Mouse (Mus musculus): Measurements from ENCODE around the gene Kcnh8. TPM values are rescaled to one million over a fixed set of nuclear protein-coding genes. Genes with fewer than 3 reads are reported as not detected.

Kcnh8 gene
- polyA plus RNA-seq, 1 experiment from 2014 or later, result 1.9 TPM

- peak overlapping the region; percentile 80 for H3K9ac ChIP-seq (ENCODE audit: low read length)
- no peak overlapping the region; the same call in 1 of the 2 replicates for H3K27ac ChIP-seq (ENCODE audit: low read depth, low read length)
- no peaks in the 10 kb centered on the region for H3K4me1 ChIP-seq (ENCODE audit: control insufficient read depth, insufficient read depth, low read length)
- H3K4me2 ChIP-seq, result peak overlapping the region; percentile 85
- peaks cover 11% of the 10 kb centered on the region for H3K27me3 ChIP-seq (ENCODE audit: control insufficient read depth, insufficient read depth, low read length)
- no peaks in the 10 kb centered on the region for H3K36me3 ChIP-seq (ENCODE audit: control insufficient read depth, insufficient read depth, low read length)
- peak overlapping the region; percentile 45 for H3K4me3 ChIP-seq (ENCODE audit: low read depth, low read length)
- 2% methylated on average over 14 of the region's 14 CpGs for WGBS
- no peak for ATAC-seq (ENCODE audit: low FRiP score)
- no peaks in the 10 kb centered on the region for H3K9me3 ChIP-seq (ENCODE audit: control insufficient read depth, low read length)
- peak; percentile 92 for DNase-seq (ENCODE audit: low spot score, missing footprints)
These were observed 267 bp downstream of the Kcnh8 start for GRCm38 (mm10) chr17:52602781-52603170.

DNA sequence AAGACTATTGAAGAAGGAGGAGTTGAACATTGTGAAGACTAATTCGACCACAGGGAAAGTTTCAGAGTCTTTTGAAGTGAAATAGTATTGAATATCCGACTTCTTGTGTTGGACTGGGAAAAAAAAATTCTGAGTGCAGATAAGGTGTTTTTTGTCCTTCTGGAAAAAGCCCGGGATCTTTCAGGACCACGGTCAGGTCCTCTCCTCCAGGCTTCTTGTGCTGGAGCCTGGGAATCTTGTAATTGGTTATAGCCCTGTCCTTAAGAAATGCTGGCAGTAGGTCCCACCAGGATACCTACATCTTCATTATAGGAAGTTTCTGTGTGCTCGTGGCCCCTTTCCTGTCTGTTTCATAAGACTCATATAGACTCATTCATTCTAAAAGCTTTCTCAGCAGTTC, 902 bp downstream of the Kcnh8 start:
- DNase-seq (ENCODE audit: low spot score, missing footprints), result no peak
- Histone ChIP-seq H3K36me3 (ENCODE audit: control insufficient read depth, insufficient read depth, low read length) (no peaks in the 10 kb centered on the region), H3K27me3 (ENCODE audit: control insufficient read depth, insufficient read depth, low read length) (peaks cover 11% of the 10 kb centered on the region), H3K4me2 (peak overlapping the region; percentile 85), H3K9ac (ENCODE audit: low read length) (no peak overlapping the region), H3K4me3 (ENCODE audit: low read depth, low read length) (peak overlapping the region; percentile 45), H3K9me3 (ENCODE audit: control insufficient read depth, low read length) (no peaks in the 10 kb centered on the region), H3K4me1 (ENCODE audit: control insufficient read depth, insufficient read depth, low read length) (no peaks in the 10 kb centered on the region), H3K27ac (ENCODE audit: low read depth, low read length) (no peak overlapping the region)
- ATAC-seq (ENCODE audit: low FRiP score), result no peak
- 8% methylated on average over 5 of the region's 5 CpGs for WGBS

DNA sequence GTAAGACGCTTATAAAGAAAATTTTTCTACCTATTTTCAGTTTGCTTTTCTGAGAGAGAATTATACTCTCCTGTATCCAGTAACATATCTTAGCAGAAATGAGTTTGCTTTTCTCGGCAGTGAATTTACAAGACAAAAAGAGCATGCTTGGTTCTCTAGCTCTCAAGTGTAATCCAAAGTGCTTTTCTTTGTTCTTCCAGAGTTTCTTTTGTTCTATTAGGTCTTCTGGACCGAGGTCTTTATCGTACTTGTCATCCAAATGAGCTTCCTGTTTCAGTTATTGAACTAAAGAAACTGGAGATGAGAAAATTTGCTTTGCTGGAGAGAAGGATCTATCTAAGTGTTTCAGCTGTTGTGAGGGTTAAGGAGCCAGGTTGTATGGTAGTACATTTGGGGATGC, 8.9 kb downstream of the Kcnh8 start:
- H3K4me3 ChIP-seq (ENCODE audit: low read depth, low read length), result no peak overlapping the region
- H3K4me2 ChIP-seq, result no peak overlapping the region
- H3K9ac ChIP-seq (ENCODE audit: low read length), result no peak overlapping the region
- no peaks in the 10 kb centered on the region for H3K9me3 ChIP-seq (ENCODE audit: control insufficient read depth, low read length)
- ATAC-seq (ENCODE audit: low FRiP score), result no peak
- DNase-seq (ENCODE audit: low spot score, missing footprints), result no peak
- no peaks in the 10 kb centered on the region for H3K4me1 ChIP-seq (ENCODE audit: control insufficient read depth, insufficient read depth, low read length)
- no peak overlapping the region for H3K27ac ChIP-seq (ENCODE audit: low read depth, low read length)
- H3K36me3 ChIP-seq (ENCODE audit: control insufficient read depth, insufficient read depth, low read length), result no peaks in the 10 kb centered on the region
- no peaks in the 10 kb centered on the region for H3K27me3 ChIP-seq (ENCODE audit: control insufficient read depth, insufficient read depth, low read length)
- WGBS, result 51% methylated on average over 4 of the region's 4 CpGs

- Histone ChIP-seq H3K9ac (ENCODE audit: low read length) (no peak overlapping the region), H3K27ac (ENCODE audit: low read depth, low read length) (no peak overlapping the region), H3K27me3 (ENCODE audit: control insufficient read depth, insufficient read depth, low read length) (no peaks in the 10 kb centered on the region), H3K4me1 (ENCODE audit: control insufficient read depth, insufficient read depth, low read length) (no peaks in the 10 kb centered on the region), H3K4me3 (ENCODE audit: low read depth, low read length) (no peak overlapping the region), H3K9me3 (ENCODE audit: control insufficient read depth, low read length) (no peaks in the 10 kb centered on the region), H3K36me3 (ENCODE audit: control insufficient read depth, insufficient read depth, low read length) (no peaks in the 10 kb centered on the region), H3K4me2 (no peak overlapping the region)
- DNase-seq (ENCODE audit: low spot score, missing footprints), result no peak
- no peak for ATAC-seq (ENCODE audit: low FRiP score)
These were observed 46.7 kb downstream of the Kcnh8 start for GRCm38 (mm10) chr17:52649186-52649585.

DNA sequence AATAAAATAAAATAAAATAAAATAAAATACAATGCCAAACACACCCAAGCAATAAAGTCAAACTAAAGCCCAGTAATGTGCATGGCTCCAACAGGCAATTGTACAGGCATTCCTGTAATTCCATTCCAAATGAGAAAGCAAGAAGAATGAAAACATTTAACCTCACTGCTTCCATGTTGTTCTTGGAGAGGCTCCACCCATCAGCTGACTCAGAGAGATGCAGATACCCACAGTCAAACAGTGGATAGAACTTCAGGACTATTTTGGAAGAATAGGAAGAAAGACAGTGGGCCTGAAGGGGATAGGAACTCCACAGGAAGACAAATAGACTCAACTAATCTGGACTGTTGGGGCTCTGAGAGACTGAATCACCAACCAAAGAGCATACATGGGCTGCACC, 89.5 kb downstream of the Kcnh8 start:
- Histone ChIP-seq H3K9me3 (ENCODE audit: control insufficient read depth, low read length) (no peaks in the 10 kb centered on the region), H3K4me1 (ENCODE audit: control insufficient read depth, insufficient read depth, low read length) (no peaks in the 10 kb centered on the region), H3K36me3 (ENCODE audit: control insufficient read depth, insufficient read depth, low read length) (no peaks in the 10 kb centered on the region), H3K27ac (ENCODE audit: low read depth, low read length) (no peak overlapping the region), H3K9ac (ENCODE audit: low read length) (no peak overlapping the region), H3K4me3 (ENCODE audit: low read depth, low read length) (no peak overlapping the region), H3K27me3 (ENCODE audit: control insufficient read depth, insufficient read depth, low read length) (no peaks in the 10 kb centered on the region), H3K4me2 (no peak overlapping the region)
- no peak for DNase-seq (ENCODE audit: low spot score, missing footprints)
- no peak for ATAC-seq (ENCODE audit: low FRiP score)

DNA sequence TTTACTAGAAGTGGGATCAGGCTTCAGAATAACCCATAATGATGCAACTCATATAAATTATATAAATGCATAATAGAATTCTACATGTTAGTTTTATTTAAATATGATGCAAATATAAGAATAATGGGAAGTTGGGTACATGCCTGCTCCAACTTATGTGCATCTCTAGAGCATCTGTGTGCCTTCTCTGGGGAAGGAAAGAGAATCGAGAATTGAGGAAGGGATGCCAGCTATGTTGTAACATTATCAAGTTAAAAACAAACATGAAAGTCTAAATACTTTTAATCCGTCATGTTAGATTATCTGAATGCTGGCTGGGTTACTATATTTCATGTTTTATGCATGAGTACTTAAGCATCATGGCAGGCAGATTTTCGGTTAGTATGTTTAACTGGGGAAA, 99.4 kb downstream of the Kcnh8 start:
- 85% methylated on average over 3 of the region's 3 CpGs for WGBS
- no peaks in the 10 kb centered on the region for H3K36me3 ChIP-seq (ENCODE audit: control insufficient read depth, insufficient read depth, low read length)
- no peak for ATAC-seq (ENCODE audit: low FRiP score)

GRCm38 (mm10) chr17:52712319-52712718, 109.8 kb downstream of the Kcnh8 start:
- no peak overlapping the region for H3K27ac ChIP-seq (ENCODE audit: low read depth, low read length)
- 19% methylated on average over 1 of the region's 1 CpGs for WGBS
- H3K4me2 ChIP-seq, result no peak overlapping the region
- no peak for DNase-seq (ENCODE audit: low spot score, missing footprints)
- no peaks in the 10 kb centered on the region for H3K4me1 ChIP-seq (ENCODE audit: control insufficient read depth, insufficient read depth, low read length)
- no peak overlapping the region for H3K4me3 ChIP-seq (ENCODE audit: low read depth, low read length)
- H3K36me3 ChIP-seq (ENCODE audit: control insufficient read depth, insufficient read depth, low read length), result no peaks in the 10 kb centered on the region
- H3K27me3 ChIP-seq (ENCODE audit: control insufficient read depth, insufficient read depth, low read length), result no peaks in the 10 kb centered on the region
- H3K9ac ChIP-seq (ENCODE audit: low read length), result no peak overlapping the region
- H3K9me3 ChIP-seq (ENCODE audit: control insufficient read depth, low read length), result no peaks in the 10 kb centered on the region
- ATAC-seq (ENCODE audit: low FRiP score), result peak; percentile 69; the same call in 1 of the 2 replicates

More for the DNA sequence above, 99.4 kb downstream of the Kcnh8 start:
- H3K27ac ChIP-seq (ENCODE audit: low read depth, low read length), result no peak overlapping the region
- H3K4me3 ChIP-seq (ENCODE audit: low read depth, low read length), result no peak overlapping the region
- no peaks in the 10 kb centered on the region for H3K27me3 ChIP-seq (ENCODE audit: control insufficient read depth, insufficient read depth, low read length)
- H3K4me2 ChIP-seq, result no peak overlapping the region
- DNase-seq (ENCODE audit: low spot score, missing footprints), result no peak
- H3K9ac ChIP-seq (ENCODE audit: low read length), result no peak overlapping the region
- H3K4me1 ChIP-seq (ENCODE audit: control insufficient read depth, insufficient read depth, low read length), result no peaks in the 10 kb centered on the region
- H3K9me3 ChIP-seq (ENCODE audit: control insufficient read depth, low read length), result no peaks in the 10 kb centered on the region

- no peak overlapping the region for H3K4me2 ChIP-seq
- H3K27me3 ChIP-seq (ENCODE audit: control insufficient read depth, insufficient read depth, low read length), result no peaks in the 10 kb centered on the region
- 68% methylated on average over 3 of the region's 3 CpGs for WGBS
- H3K36me3 ChIP-seq (ENCODE audit: control insufficient read depth, insufficient read depth, low read length), result no peaks in the 10 kb centered on the region
- H3K4me3 ChIP-seq (ENCODE audit: low read depth, low read length), result no peak overlapping the region
- no peaks in the 10 kb centered on the region for H3K4me1 ChIP-seq (ENCODE audit: control insufficient read depth, insufficient read depth, low read length)
- DNase-seq (ENCODE audit: low spot score, missing footprints), result no peak
- no peaks in the 10 kb centered on the region for H3K9me3 ChIP-seq (ENCODE audit: control insufficient read depth, low read length)
- H3K27ac ChIP-seq (ENCODE audit: low read depth, low read length), result no peak overlapping the region
- peak; percentile 71; the same call in 1 of the 2 replicates for ATAC-seq (ENCODE audit: low FRiP score)
- no peak overlapping the region for H3K9ac ChIP-seq (ENCODE audit: low read length)
These were observed 119.7 kb downstream of the Kcnh8 start for GRCm38 (mm10) chr17:52722214-52722613.

DNA sequence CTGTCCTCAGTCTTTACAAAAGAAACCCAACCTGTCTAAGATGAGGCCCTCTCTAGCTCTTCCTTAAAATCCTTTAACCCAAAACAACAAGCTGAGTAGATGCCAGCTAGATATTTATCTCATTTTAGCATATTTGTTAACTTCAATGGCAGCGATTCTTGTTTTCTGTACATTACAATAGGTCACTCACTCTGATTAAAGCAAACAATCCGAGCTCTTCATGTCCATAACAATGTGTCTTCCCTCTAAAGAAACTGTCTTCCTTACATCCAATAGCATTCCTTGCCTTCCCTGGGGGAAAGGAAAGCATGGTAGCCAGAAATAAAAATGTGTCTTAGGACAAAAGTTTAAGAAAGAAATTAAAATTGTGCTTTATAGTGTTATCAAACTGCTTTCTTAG, 126.3 kb downstream of the Kcnh8 start:
- WGBS, result 70% methylated on average over 2 of the region's 2 CpGs
- Histone ChIP-seq H3K4me3 (ENCODE audit: low read depth, low read length) (no peak overlapping the region), H3K36me3 (ENCODE audit: control insufficient read depth, insufficient read depth, low read length) (no peaks in the 10 kb centered on the region), H3K4me2 (no peak overlapping the region), H3K4me1 (ENCODE audit: control insufficient read depth, insufficient read depth, low read length) (no peaks in the 10 kb centered on the region), H3K9me3 (ENCODE audit: control insufficient read depth, low read length) (no peaks in the 10 kb centered on the region), H3K27me3 (ENCODE audit: control insufficient read depth, insufficient read depth, low read length) (no peaks in the 10 kb centered on the region), H3K9ac (ENCODE audit: low read length) (no peak overlapping the region), H3K27ac (ENCODE audit: low read depth, low read length) (no peak overlapping the region)
- ATAC-seq (ENCODE audit: low FRiP score), result no peak
- DNase-seq (ENCODE audit: low spot score, missing footprints), result no peak

GRCm38 (mm10) chr17:52738436-52738835, 135.9 kb downstream of the Kcnh8 start:
- H3K4me1 ChIP-seq (ENCODE audit: control insufficient read depth, insufficient read depth, low read length), result no peaks in the 10 kb centered on the region
- no peaks in the 10 kb centered on the region for H3K27me3 ChIP-seq (ENCODE audit: control insufficient read depth, insufficient read depth, low read length)
- no peak for DNase-seq (ENCODE audit: low spot score, missing footprints)
- no peak overlapping the region for H3K27ac ChIP-seq (ENCODE audit: low read depth, low read length)
- H3K9me3 ChIP-seq (ENCODE audit: control insufficient read depth, low read length), result no peaks in the 10 kb centered on the region
- H3K4me3 ChIP-seq (ENCODE audit: low read depth, low read length), result no peak overlapping the region
- H3K4me2 ChIP-seq, result no peak overlapping the region
- ATAC-seq (ENCODE audit: low FRiP score), result no peak
- no peaks in the 10 kb centered on the region for H3K36me3 ChIP-seq (ENCODE audit: control insufficient read depth, insufficient read depth, low read length)
- no peak overlapping the region for H3K9ac ChIP-seq (ENCODE audit: low read length)
